Mouse (Mus musculus): ENCODE results near the gene Tmeff1. TPM values are rescaled to one million over a fixed set of nuclear protein-coding genes. Genes with fewer than 3 reads are reported as not detected.
"Not testable (repeated sequence)": the region's sequence is repeated elsewhere in the genome, so short reads cannot be mapped to it uniquely, and the experiment has no call there.

Tmeff1 gene
- polyA plus RNA-seq, 1 experiment: 0.58 TPM

GRCm38 (mm10) chr4:48677812-48678211 is 92.8 kb downstream of the Tmeff1 start:
- Histone ChIP-seq H3K4me1 (ENCODE audit: control insufficient read depth, insufficient read depth, insufficient read length) (no peaks in the 10 kb centered on the region), H3K27me3 (ENCODE audit: control insufficient read depth, insufficient read depth, low read length) (no peaks in the 10 kb centered on the region), H3K27ac (ENCODE audit: insufficient read depth, low read length) (no peak overlapping the region), H3K4me3 (ENCODE audit: extremely low read depth, insufficient read depth, insufficient read length) (no peak overlapping the region), H3K36me3 (ENCODE audit: control insufficient read depth, insufficient read depth, low read length) (no peaks in the 10 kb centered on the region)
- no peak for DNase-seq (ENCODE audit: low read depth in 1 of 2, low spot score in 2 of 2)
- TF ChIP-seq POLR2A (IDR thresholded peaks at IDR 0.05; ENCODE audit: low read depth, low read length): no peak
- TF ChIP-seq CTCF (IDR thresholded peaks at IDR 0.05; ENCODE audit: extremely low read depth, insufficient read depth, insufficient read length, insufficient replicate concordance): no peak
- WGBS: 86% methylated on average over 2 of the region's 2 CpGs

GRCm38 (mm10) chr4:48678793-48679192 is 93.8 kb downstream of the Tmeff1 start:
- WGBS: 97% methylated on average over 9 of the region's 9 CpGs
- Histone ChIP-seq H3K36me3 (ENCODE audit: control insufficient read depth, insufficient read depth, low read length) (no peaks in the 10 kb centered on the region), H3K4me3 (ENCODE audit: extremely low read depth, insufficient read depth, insufficient read length) (no peak overlapping the region), H3K27me3 (ENCODE audit: control insufficient read depth, insufficient read depth, low read length) (no peaks in the 10 kb centered on the region), H3K27ac (ENCODE audit: insufficient read depth, low read length) (no peak overlapping the region), H3K4me1 (ENCODE audit: control insufficient read depth, insufficient read depth, insufficient read length) (no peaks in the 10 kb centered on the region)
- no peak for DNase-seq (ENCODE audit: low read depth in 1 of 2, low spot score in 2 of 2)
- TF ChIP-seq POLR2A (IDR thresholded peaks at IDR 0.05; ENCODE audit: low read depth, low read length) (no peak), CTCF (IDR thresholded peaks at IDR 0.05; ENCODE audit: extremely low read depth, insufficient read depth, insufficient read length, insufficient replicate concordance) (no peak)

- DNase-seq (ENCODE audit: low read depth in 1 of 2, low spot score in 2 of 2); H3K27me3 ChIP-seq (ENCODE audit: control insufficient read depth, insufficient read depth, low read length); H3K27ac ChIP-seq (ENCODE audit: insufficient read depth, low read length); H3K4me1 ChIP-seq (ENCODE audit: control insufficient read depth, insufficient read depth, insufficient read length); H3K36me3 ChIP-seq (ENCODE audit: control insufficient read depth, insufficient read depth, low read length); H3K4me3 ChIP-seq (ENCODE audit: extremely low read depth, insufficient read depth, insufficient read length): not testable (repeated sequence)
- whole genome bisulfite sequencing: 70% methylated on average over 6 of the region's 6 CpGs
Observed at GRCm38 (mm10) chr4:48679728-48680127, 94.8 kb downstream of the Tmeff1 start.

GRCm38 (mm10) chr4:48680214-48680613 is 95.2 kb downstream of the Tmeff1 start:
- Histone ChIP-seq H3K4me1 (ENCODE audit: control insufficient read depth, insufficient read depth, insufficient read length) (no peaks in the 10 kb centered on the region), H3K36me3 (ENCODE audit: control insufficient read depth, insufficient read depth, low read length) (no peaks in the 10 kb centered on the region), H3K27me3 (ENCODE audit: control insufficient read depth, insufficient read depth, low read length) (no peaks in the 10 kb centered on the region), H3K4me3 (ENCODE audit: extremely low read depth, insufficient read depth, insufficient read length) (no peak overlapping the region), H3K27ac (ENCODE audit: insufficient read depth, low read length) (no peak overlapping the region)
- no peak for DNase-seq (ENCODE audit: low read depth in 1 of 2, low spot score in 2 of 2)
- no peak for TF ChIP-seq POLR2A (IDR thresholded peaks at IDR 0.05; ENCODE audit: low read depth, low read length)
- no peak for TF ChIP-seq CTCF (IDR thresholded peaks at IDR 0.05; ENCODE audit: extremely low read depth, insufficient read depth, insufficient read length, insufficient replicate concordance)
- WGBS: 90% methylated on average over 7 of the region's 7 CpGs

GRCm38 (mm10) chr4:48680648-48681343 is 95.8 kb downstream of the Tmeff1 start:
- peak; percentile 26; the same call in 1 of the 2 replicates for TF ChIP-seq CTCF (IDR thresholded peaks at IDR 0.05; ENCODE audit: extremely low read depth, insufficient read depth, insufficient read length, insufficient replicate concordance)
- TF ChIP-seq POLR2A (IDR thresholded peaks at IDR 0.05; ENCODE audit: low read depth, low read length): no peak
- DNase-seq (ENCODE audit: low read depth in 1 of 2, low spot score in 2 of 2): peak in 1 of 2 experiments; percentile 5
- Histone ChIP-seq H3K27me3 (ENCODE audit: control insufficient read depth, insufficient read depth, low read length) (no peaks in the 10 kb centered on the region), H3K36me3 (ENCODE audit: control insufficient read depth, insufficient read depth, low read length) (no peaks in the 10 kb centered on the region), H3K4me3 (ENCODE audit: extremely low read depth, insufficient read depth, insufficient read length) (no peak overlapping the region), H3K27ac (ENCODE audit: insufficient read depth, low read length) (no peak overlapping the region), H3K4me1 (ENCODE audit: control insufficient read depth, insufficient read depth, insufficient read length) (no peaks in the 10 kb centered on the region)
- WGBS: 45% methylated on average over 10 of the region's 11 CpGs

- TF ChIP-seq CTCF (IDR thresholded peaks at IDR 0.05; ENCODE audit: extremely low read depth, insufficient read depth, insufficient read length, insufficient replicate concordance) (no peak), POLR2A (IDR thresholded peaks at IDR 0.05; ENCODE audit: low read depth, low read length) (no peak)
- WGBS: 90% methylated on average over 8 of the region's 8 CpGs
- Histone ChIP-seq H3K4me3 (ENCODE audit: extremely low read depth, insufficient read depth, insufficient read length) (no peak overlapping the region), H3K36me3 (ENCODE audit: control insufficient read depth, insufficient read depth, low read length) (no peaks in the 10 kb centered on the region), H3K4me1 (ENCODE audit: control insufficient read depth, insufficient read depth, insufficient read length) (no peaks in the 10 kb centered on the region), H3K27ac (ENCODE audit: insufficient read depth, low read length) (no peak overlapping the region), H3K27me3 (ENCODE audit: control insufficient read depth, insufficient read depth, low read length) (no peaks in the 10 kb centered on the region)
- no peak for DNase-seq (ENCODE audit: low read depth in 1 of 2, low spot score in 2 of 2)
Observed at GRCm38 (mm10) chr4:48683126-48683525, 98.2 kb downstream of the Tmeff1 start.

GRCm38 (mm10) chr4:48683633-48684209 is 98.7 kb downstream of the Tmeff1 start:
- WGBS: 93% methylated on average over 18 of the region's 21 CpGs
- H3K27me3 ChIP-seq (ENCODE audit: control insufficient read depth, insufficient read depth, low read length); DNase-seq (ENCODE audit: low read depth in 1 of 2, low spot score in 2 of 2): not testable (repeated sequence)

More at GRCm38 (mm10) chr4:48683633-48684209, 98.7 kb downstream of the Tmeff1 start:
- H3K27ac ChIP-seq (ENCODE audit: insufficient read depth, low read length); H3K4me1 ChIP-seq (ENCODE audit: control insufficient read depth, insufficient read depth, insufficient read length); H3K4me3 ChIP-seq (ENCODE audit: extremely low read depth, insufficient read depth, insufficient read length); H3K36me3 ChIP-seq (ENCODE audit: control insufficient read depth, insufficient read depth, low read length): not testable (repeated sequence)
